Mouse (Mus musculus) granulocyte monocyte progenitor cell, adult 5-6 weeks (primary cell): Measurements from ENCODE around the gene Paics. TPM values are rescaled to one million over a fixed set of nuclear protein-coding genes. Genes with fewer than 3 reads are reported as not detected.

ENCODE experiments used
- ATAC-seq: replicated peaks from 2 replicates; pipeline ENCODE4 v1.8.0; 2016; ENCODE audit warnings: mild to moderate bottlenecking, moderate TSS enrichment, inconsistent platforms; ENCODE audit not compliant: poor library complexity, severe bottlenecking
- total RNA-seq, 2 experiments: library from RNA; stranded (forward) in 1 of 2; stranded (reverse) in 1 of 2; fragments of 200-712, 200-1000 nt in 1 of 2; fragments of >200 nt in 1 of 2; fragmentation: Nextera tagmentation in 1 of 2; gene quantifications; 2 replicates each; pipeline ENCODE4 v1.2.3; 2014 to 2017

Paics gene
- total RNA-seq, 2 experiments from 2014 or later, result 266 to 482 TPM

DNA sequence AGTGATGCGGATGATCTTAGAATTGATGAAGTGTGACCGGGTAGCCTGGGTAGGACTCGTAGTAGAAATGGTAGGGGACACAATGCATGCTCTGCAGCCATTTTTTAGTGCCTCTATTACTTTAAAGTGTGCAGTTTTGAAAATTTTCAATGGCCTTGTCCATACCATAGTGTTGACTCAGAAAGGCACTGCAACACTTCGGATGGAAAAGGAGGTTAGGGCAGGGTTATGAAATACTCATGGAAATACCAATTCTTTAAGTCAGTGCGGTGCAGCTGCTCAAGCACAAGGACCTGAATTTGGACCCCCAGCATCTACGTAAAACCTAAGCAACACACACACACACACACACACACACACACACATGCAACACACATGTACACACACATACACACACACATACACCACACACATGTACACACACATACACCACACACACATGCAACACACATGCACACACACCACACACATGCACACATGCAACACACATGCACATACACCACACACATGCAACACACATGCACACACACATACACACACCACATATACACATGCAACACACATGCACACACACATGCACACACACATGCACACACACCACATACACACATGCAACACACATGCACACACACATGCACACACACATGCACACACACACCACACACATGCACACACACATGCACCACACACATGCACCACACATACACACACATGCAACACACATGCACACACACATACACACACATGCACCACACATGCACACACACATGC, 53.1 kb downstream of the Paics start, which contains the start of gene Arl9:
Gene Arl9, plus strand, starts transcription at position 5 of the 771 bp plus-strand sequence.
- no peak for ATAC-seq

DNA sequence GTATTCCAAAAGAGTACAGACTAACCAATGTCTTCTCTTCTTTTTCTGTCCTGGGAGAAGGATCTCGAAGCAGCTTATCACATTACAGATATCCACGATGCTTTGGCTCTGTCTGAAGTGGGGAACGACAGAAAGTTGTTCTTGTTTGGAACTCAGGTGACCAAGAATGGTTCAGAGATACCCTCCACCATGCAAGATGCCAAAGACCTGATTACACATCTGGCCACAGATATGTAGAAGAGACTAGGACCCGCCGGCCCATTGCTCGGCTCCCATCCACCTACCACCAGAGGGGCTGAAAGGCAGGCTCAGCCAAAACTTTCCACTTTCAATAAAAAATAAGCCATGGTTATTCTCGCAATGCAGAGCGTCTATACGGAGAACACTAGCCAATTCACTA, 59.2 kb downstream of the Paics start:
- ATAC-seq, result no peak

DNA sequence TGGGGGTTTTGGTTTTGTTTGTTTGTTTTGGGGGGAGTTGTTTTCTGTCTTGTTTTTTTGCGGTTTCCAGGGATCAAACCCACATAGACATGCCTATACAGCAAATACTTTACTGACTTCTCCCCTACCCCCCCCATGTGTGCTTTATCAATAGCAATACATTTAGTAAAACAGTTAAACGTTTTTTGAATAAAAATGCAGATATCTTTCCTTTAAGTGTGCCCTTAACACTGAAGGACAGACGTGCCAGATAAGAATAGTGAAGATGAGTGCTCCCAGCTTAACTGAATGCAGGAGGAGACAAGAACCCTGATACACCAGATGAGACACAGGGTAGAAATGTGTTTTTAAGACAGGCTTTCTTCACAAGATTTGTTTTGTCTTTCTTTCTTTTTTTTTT, 60.0 kb downstream of the Paics start:
- ATAC-seq, result no peak

GRCm38 (mm10) chr5:77013171-77013570, 62.1 kb downstream of the Paics start:
- ATAC-seq, result peak; percentile 92

DNA sequence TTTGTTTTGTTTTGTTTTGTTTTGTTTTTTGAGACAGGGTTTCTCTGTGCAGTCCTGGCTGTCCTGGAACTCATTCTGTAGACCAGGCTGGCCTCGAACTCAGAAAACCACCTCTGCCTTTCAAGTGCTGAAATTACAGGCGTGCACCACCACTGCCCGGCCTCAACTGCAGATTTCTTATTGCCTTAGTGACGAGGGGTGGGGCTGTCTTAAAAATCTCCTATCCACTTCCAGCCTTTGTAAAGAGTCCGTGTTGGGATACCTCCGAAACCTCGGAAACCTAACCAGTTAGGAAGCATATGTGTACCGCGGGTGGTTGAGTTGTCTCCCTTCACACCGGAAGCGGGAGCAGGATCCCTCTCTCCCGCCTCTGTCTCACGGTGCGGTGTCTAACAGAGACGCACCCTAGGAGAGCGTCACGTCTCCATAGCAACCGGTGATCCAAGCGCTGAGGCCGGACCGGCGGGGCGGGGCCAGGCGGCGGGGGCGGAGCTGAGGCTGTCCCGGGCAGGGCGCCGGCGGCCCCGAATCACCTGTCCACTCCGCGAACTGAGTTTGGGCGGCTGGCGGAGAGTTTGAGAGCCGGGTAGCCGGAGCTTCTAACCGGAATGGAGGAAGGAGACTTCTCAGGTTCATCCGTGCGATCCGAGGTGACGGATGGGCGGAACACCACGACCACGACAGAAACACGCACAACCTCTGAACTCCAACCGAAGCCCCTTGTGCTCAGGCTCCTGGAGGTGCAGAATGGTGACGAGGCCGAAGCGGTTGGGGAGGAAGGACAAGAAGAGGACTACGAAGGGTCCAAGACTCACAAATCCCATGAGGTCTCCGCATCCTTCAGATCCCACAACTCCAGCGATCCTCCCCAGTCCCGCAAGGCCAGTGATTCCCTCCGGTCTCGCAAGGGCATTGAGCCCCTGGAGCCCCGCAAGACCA, 64.7 kb downstream of the Paics start, which contains the start of gene Thegl:
Gene Thegl, plus strand, starts transcription at position 480 of the 939 bp plus-strand sequence.
- ATAC-seq, result peak; percentile 90

Other genes starting within 250 kb of the Paics start
- gene Aasdh, start 45.8 kb upstream of the Paics start, total RNA-seq (2014; fragmentation: Nextera tagmentation), result 18.1 and 33.9 TPM in 2 replicates
- 21.9 and 38.7 TPM in 2 replicates for gene Aasdh, start 45.8 kb upstream of the Paics start, total RNA-seq (2017)
- 45.5 and 46.1 TPM in 2 replicates for gene Ppat, start 271 bp downstream of the Paics start, total RNA-seq (2014; fragmentation: Nextera tagmentation)
- gene Ppat, start 271 bp downstream of the Paics start, total RNA-seq (2017), result 73.6 and 87.8 TPM in 2 replicates
- gene Srp72, start 23.4 kb downstream of the Paics start, total RNA-seq (2014; fragmentation: Nextera tagmentation), result 188 and 189 TPM in 2 replicates
- 145 and 146 TPM in 2 replicates for gene Srp72, start 23.4 kb downstream of the Paics start, total RNA-seq (2017)
- gene Arl9, start 52.7 kb downstream of the Paics start, total RNA-seq (2014; fragmentation: Nextera tagmentation), result 2.3 TPM in 1 of 2 replicates, not detected in the other
- not detected in 2 replicates for gene Arl9, start 52.7 kb downstream of the Paics start, total RNA-seq (2017)
- gene Thegl, start 64.7 kb downstream of the Paics start, total RNA-seq (2014; fragmentation: Nextera tagmentation), result not detected in 2 replicates
- gene Thegl, start 64.7 kb downstream of the Paics start, total RNA-seq (2017), result not detected in 2 replicates
- gene Hopx, start 163.8 kb downstream of the Paics start, total RNA-seq (2014; fragmentation: Nextera tagmentation), result 4.8 and 5.4 TPM in 2 replicates
- gene Hopx, start 163.8 kb downstream of the Paics start, total RNA-seq (2017), result 1.9 and 3.7 TPM in 2 replicates